Mouse (Mus musculus): ENCODE data around the gene Dppa3.

Gene Dppa3

DNA sequence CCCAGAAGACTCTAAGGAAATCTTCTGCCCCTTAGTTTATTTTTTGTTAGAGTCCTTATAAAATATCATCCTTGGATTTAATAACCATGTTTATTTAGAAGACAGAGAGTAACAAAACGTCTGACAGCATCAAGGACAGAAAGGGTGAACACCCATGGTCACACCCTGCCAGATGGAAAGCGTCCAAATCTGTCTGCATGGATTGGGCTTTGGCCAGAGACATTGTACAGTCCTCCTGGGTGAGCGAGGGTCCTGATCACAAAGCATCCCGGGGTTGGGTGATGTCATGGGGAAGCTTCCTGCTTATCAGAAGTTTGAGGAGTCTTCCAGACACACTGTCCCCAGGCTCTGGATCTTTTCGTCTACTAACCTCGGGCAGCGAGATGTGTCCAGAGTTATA lies 39.7 kb downstream of the Dppa3 start:
- intact Hi-C loops (cut with DNase I) = loop anchor here (5.0 kb wide), 1 partner anchor 121 kb away; no protein-coding TSS in a partner anchor

GRCm38 (mm10) chr6:122667715-122668114 lies 41.5 kb downstream of the Dppa3 start:
- intact Hi-C loops (cut with DNase I) = loop anchor here (2.0 to 5.0 kb wide), 2 partner anchors 51 to 120 kb away; no protein-coding TSS in a partner anchor

GRCm38 (mm10) chr6:122668823-122669222 lies 42.6 kb downstream of the Dppa3 start:
- intact Hi-C loops (cut with DNase I) = loop anchor here (2.0 to 5.0 kb wide), 2 partner anchors 50 to 118 kb away; no protein-coding TSS in a partner anchor

GRCm38 (mm10) chr6:122669406-122670200 lies 43.4 kb downstream of the Dppa3 start:
- intact Hi-C loops (cut with DNase I) = loop anchor here (2.0 to 5.0 kb wide), 2 partner anchors 49 to 118 kb away; no protein-coding TSS in a partner anchor

DNA sequence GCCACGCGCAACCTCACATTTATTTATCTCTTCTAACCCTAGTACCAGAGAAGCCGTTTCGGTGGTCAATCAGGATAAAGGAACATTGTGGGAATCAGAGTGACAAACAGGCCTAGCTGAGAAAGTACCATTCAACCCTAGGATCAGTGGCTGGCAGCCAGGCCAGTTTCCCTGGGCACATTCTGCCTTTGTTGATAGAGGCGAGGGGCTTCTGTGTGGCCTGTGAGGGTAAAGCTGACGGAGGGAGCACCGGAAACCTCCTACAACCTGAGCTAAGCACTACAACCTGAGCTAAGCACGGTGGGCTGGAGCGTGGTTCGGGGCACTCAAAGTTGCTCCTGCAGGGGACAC lies 44.0 kb downstream of the Dppa3 start:
- intact Hi-C loops (cut with DNase I) = no loop called here

DNA sequence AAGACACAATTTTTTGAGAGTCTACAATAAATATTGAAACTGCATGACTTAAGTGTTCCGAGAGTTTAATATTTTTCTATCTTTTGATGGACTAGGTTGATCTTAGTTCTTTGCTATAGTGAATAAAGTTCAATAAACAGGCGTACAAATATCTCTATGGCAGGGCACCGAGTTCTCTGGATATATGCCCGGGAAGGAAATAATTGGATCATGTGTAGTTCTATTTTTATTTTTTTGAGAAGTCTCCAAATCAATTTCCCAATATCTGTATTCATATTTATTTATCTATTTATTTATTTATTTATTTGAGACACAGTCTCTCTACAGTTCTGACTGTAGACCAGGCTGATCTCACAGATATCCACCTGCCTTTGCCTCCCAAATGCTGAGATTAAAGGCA lies 44.6 kb downstream of the Dppa3 start:
- intact Hi-C loops (cut with DNase I) = no loop called here

- intact Hi-C loops (cut with DNase I) = no loop called here
These were observed 46.5 kb downstream of the Dppa3 start for GRCm38 (mm10) chr6:122672746-122673145.
